Comparison of ENCODE assay signal across 25 mouse cellular contexts in genomic region chr2:13038772-13039171, GRCm38 (mm10). TPM values are rescaled to one million over a fixed set of nuclear protein-coding genes. Genes with fewer than 3 reads are reported as not detected.
DNase-seq lines count a peak whose midpoint lies in the region; ATAC-seq lines count a peak whose summit lies in the region.
"Had no signal": no experiment of that assay in that cellular context is flagged by ENCODE, and none has a peak within 500 bp of the region (broad histone marks: within the 10 kb centered on the region; RNA-seq: fewer than 3 reads in every experiment).

No protein-coding gene starts in this region.

- no peaks in the 10 kb centered on the region for H3K36me3 ChIP-seq in forebrain, embryonic 14.5 days (ENCODE audit: control insufficient read depth, insufficient read depth, low read length)
- H3K36me3 ChIP-seq in forebrain, embryonic 11.5 days (ENCODE audit: control insufficient read depth, insufficient read depth, low read length): no peaks in the 10 kb centered on the region
- H3K36me3 ChIP-seq: embryonic facial prominence, embryonic 13.5 days; heart, embryonic 10.5 days; limb, embryonic 10.5 days; liver, embryonic 15.5 days; midbrain, embryonic 15.5 days; neural tube, embryonic 12.5 days had no signal

- ATAC-seq in forebrain, embryonic 14.5 days: no peak
- no peak for ATAC-seq in forebrain, embryonic 11.5 days (replicated peaks; ENCODE audit: low FRiP score)
- ATAC-seq: inflammation-experienced regulatory T-cells, adult 6 months; midbrain, embryonic 15.5 days had no signal

- H3K4me3 ChIP-seq in forebrain, embryonic 14.5 days (ENCODE audit: low read depth, low read length): no peak overlapping the region
- no peak overlapping the region for H3K4me3 ChIP-seq in forebrain, embryonic 11.5 days (ENCODE audit: low read depth, low read length)
- H3K4me3 ChIP-seq: embryonic facial prominence, embryonic 13.5 days; heart, embryonic 10.5 days; limb, embryonic 10.5 days; liver, embryonic 15.5 days; midbrain, embryonic 15.5 days; neural tube, embryonic 12.5 days had no signal

- no peak overlapping the region for H3K4me2 ChIP-seq in forebrain, embryonic 14.5 days (ENCODE audit: low read length)
- no peak overlapping the region for H3K4me2 ChIP-seq in forebrain, embryonic 11.5 days (ENCODE audit: low read depth, low read length, severe bottlenecking)
- H3K4me2 ChIP-seq: embryonic facial prominence, embryonic 13.5 days; hindbrain, embryonic 14.5 days; liver, embryonic 15.5 days; midbrain, embryonic 15.5 days; neural tube, embryonic 12.5 days had no signal

- no peak overlapping the region for H3K9ac ChIP-seq in forebrain, embryonic 14.5 days (ENCODE audit: low read length)
- H3K9ac ChIP-seq in forebrain, embryonic 11.5 days (ENCODE audit: low read length): no peak overlapping the region
- H3K9ac ChIP-seq: embryonic facial prominence, embryonic 13.5 days; hindbrain, embryonic 14.5 days; liver, embryonic 15.5 days; midbrain, embryonic 15.5 days; neural tube, embryonic 12.5 days had no signal

- no peaks in the 10 kb centered on the region for H3K4me1 ChIP-seq in forebrain, embryonic 14.5 days (ENCODE audit: control insufficient read depth, insufficient read depth, low read length)
- H3K4me1 ChIP-seq in forebrain, embryonic 11.5 days (replicated peaks; ENCODE audit: control insufficient read depth, insufficient read depth, low read length): no peaks in the 10 kb centered on the region
- H3K4me1 ChIP-seq: embryonic facial prominence, embryonic 13.5 days; heart, embryonic 10.5 days; limb, embryonic 10.5 days; midbrain, embryonic 15.5 days; neural tube, embryonic 12.5 days had no signal

- no peaks in the 10 kb centered on the region for H3K27me3 ChIP-seq in forebrain, embryonic 14.5 days (replicated peaks; ENCODE audit: control insufficient read depth, insufficient read depth, low read length)
- no peaks in the 10 kb centered on the region for H3K27me3 ChIP-seq in forebrain, embryonic 11.5 days (ENCODE audit: control insufficient read depth, insufficient read depth, low read length)
- H3K27me3 ChIP-seq: embryonic facial prominence, embryonic 13.5 days; liver, embryonic 15.5 days; midbrain, embryonic 15.5 days; neural tube, embryonic 12.5 days had no signal

- DNase-seq in forebrain, embryonic 14.5 days (ENCODE audit: low spot score): peak; percentile 20
- no peak for DNase-seq in forebrain, embryonic 11.5 days (ENCODE audit: low spot score)
- DNase-seq in left cerebral cortex, postnatal 14 days (ENCODE audit: low spot score in 2 of 2): peak; percentile 5 to 37
- no peak for DNase-seq in left cerebral cortex, postnatal 10 days (ENCODE audit: extremely low spot score in 1 of 2, low spot score in 2 of 2)
- peak; percentile 3 for DNase-seq in adipocyte (ENCODE audit: low spot score)
- no peak for DNase-seq in embryo, embryonic 11 days
- no peak for DNase-seq in lung, adult 18-20 months
- DNase-seq: adrenal gland, postnatal 14 days; cerebellum, adult 11-12 months; cerebellum, postnatal 14 days; heart, postnatal 4 days; kidney, adult 18-20 months; kidney, postnatal 4 days; liver; lung, postnatal 4 days; thymus, adult 18-20 months; thymus, postnatal 4 days had no signal

- H3K27ac ChIP-seq in forebrain, embryonic 14.5 days (ENCODE audit: low read depth, low read length): no peak overlapping the region
- H3K27ac ChIP-seq in forebrain, embryonic 11.5 days (ENCODE audit: low read depth, low read length): no peak overlapping the region
- H3K27ac ChIP-seq: embryonic facial prominence, embryonic 13.5 days; heart, embryonic 10.5 days; hindbrain, embryonic 14.5 days; limb, embryonic 10.5 days; liver, embryonic 15.5 days; midbrain, embryonic 15.5 days; neural tube, embryonic 12.5 days had no signal

- 73% methylated on average over 3 of the region's 3 CpGs for WGBS in forebrain, embryonic 14.5 days
- WGBS in forebrain, embryonic 11.5 days: 76% methylated on average over 3 of the region's 3 CpGs

- intact Hi-C loops in left cerebral cortex, postnatal 14 days (cut with DNase I): loop anchor here (1.0 kb wide), 1 partner anchor 19 kb away; no protein-coding TSS in a partner anchor
- intact Hi-C loops in left cerebral cortex, postnatal 10 days (cut with DNase I): no loop called here

- no peaks in the 10 kb centered on the region for H3K9me3 ChIP-seq in forebrain, embryonic 14.5 days (replicated peaks; ENCODE audit: control insufficient read depth, low read length)
- no peaks in the 10 kb centered on the region for H3K9me3 ChIP-seq in forebrain, embryonic 11.5 days (ENCODE audit: control insufficient read depth, low read length)
- H3K9me3 ChIP-seq: embryonic facial prominence, embryonic 13.5 days; heart, embryonic 10.5 days; limb, embryonic 10.5 days; liver, embryonic 15.5 days; midbrain, embryonic 15.5 days; neural tube, embryonic 12.5 days had no signal

RNA-seq across cellular contexts. Expression of gene C1ql3, which starts 27.2 kb away (rescaled TPM):
- polyA plus RNA-seq in forebrain, embryonic 14.5 days (2014; fragmentation: Nextera tagmentation; extraction: Ambion mirVana): 1.7 and 1.9 TPM in 2 replicates
- 0.20 and 0.32 TPM in 2 replicates for polyA plus RNA-seq in forebrain, embryonic 11.5 days (2014; fragmentation: Nextera tagmentation; extraction: Ambion mirVana)
- total RNA-seq in left cerebral cortex, postnatal 14 days (2021): 10 to 100 TPM; 66.8 to 81.8 TPM
- 10 to 100 TPM; 50.8 to 58.1 TPM for total RNA-seq in left cerebral cortex, postnatal 10 days (2021)
- polyA plus RNA-seq: inflammation-experienced regulatory T-cells, adult 6 months had no signal

Comparison
In these comparisons a context has a peak if more than half of its experiments do, and no peak if none do; other contexts are left out.
1. DNase-seq: peak in forebrain, embryonic 14.5 days (single experiment), left cerebral cortex, postnatal 14 days (2 of 2) and adipocyte (single experiment); none in forebrain, embryonic 11.5 days (single experiment), left cerebral cortex, postnatal 10 days (0 of 2), embryo, embryonic 11 days (single experiment) and lung, adult 18-20 months (0 of 2).